Mouse (Mus musculus) kidney, adult 2 months (tissue): Measurements from ENCODE around the gene Plekhm1.

ENCODE experiments used
- CTCF ChIP-seq: fragments of 200-500 bp; conservative IDR thresholded peaks from 2 replicates; pipeline ENCODE4 v1.5.1; 2011; ENCODE audit warnings: low read depth, mild to moderate bottlenecking, control low read depth, low read length, moderate library complexity, mixed read lengths; ENCODE audit not compliant: insufficient read depth, insufficient read length
- POLR2A ChIP-seq: fragments of 200-500 bp; IDR thresholded peaks from one replicate; pipeline ENCODE4 v1.6.1; 2011; ENCODE audit warnings: low read depth, low read length, control low read depth

DNA sequence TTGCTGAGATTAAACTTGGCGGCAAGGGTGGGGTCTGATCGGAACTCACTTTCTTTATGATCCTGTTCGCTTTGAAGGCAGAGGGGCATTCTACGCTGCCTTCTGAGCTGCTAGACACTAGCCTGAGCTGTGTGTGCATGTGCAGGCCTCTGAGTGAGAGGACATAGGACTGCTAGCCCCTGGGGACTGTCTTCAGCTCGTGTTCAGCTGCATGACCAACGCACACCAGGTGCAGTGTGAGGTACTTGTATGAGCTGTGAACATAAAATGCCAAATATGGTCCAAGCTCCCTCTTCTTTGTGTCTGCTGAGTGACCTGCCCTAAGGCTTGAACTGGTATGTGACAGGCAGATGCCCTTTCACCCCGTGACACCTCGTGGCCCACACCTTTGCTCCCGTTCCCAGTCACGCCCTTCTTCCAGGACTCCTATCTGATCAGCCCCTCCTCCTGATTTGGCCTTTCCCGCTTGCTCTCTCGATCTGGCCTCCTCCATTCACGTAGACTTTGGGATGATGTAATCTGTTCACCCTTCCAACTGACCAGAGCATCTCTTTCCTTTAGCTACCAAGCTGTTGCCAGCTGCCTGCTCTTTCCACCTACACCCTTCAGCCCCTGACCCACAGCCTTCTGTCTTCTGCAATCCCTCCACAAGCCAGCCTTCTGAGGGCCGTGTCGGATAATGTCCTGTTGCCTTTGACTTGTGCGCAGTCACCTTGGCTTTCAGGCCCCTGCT, 55.4 kb downstream of the Plekhm1 start:
- TF ChIP-seq CTCF = no peak
- no peak for TF ChIP-seq POLR2A
